Mouse (Mus musculus) bone marrow macrophage, adult 2 months (primary cell): ENCODE measurements around the gene Smim14.

Experiments
- CTCF ChIP-seq: IDR thresholded peaks from 2 replicates; pipeline ENCODE4 v1.5.1; 2012; ENCODE audit warnings: low read depth, mild to moderate bottlenecking, low read length, moderate library complexity
- POLR2A ChIP-seq: IDR thresholded peaks from 2 replicates; pipeline ENCODE4 v1.6.1; 2012; ENCODE audit warnings: mild to moderate bottlenecking, low read depth, low read length, borderline replicate concordance

DNA sequence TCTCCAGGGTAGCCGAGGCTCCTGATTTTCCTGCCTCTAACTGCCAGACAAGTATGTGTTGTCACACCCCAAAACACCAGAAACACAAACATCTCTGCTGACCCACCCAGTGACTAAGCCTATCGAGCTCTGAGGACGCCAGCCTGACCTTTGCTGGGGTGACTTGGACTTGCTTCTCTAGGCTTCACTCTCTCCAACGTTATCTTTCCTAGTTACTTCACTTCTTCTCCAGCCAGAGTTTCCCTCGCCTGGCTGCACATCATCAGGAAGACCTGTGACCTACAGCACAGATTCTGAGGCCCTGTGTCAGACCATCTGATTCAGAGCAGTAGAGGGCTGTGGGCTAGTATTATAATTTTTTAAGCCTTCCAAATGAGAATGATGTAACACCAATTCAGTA lies 82.2 kb downstream of the Smim14 start:
- no peak for TF ChIP-seq CTCF
- no peak for TF ChIP-seq POLR2A
